In the genomic region with DNA sequence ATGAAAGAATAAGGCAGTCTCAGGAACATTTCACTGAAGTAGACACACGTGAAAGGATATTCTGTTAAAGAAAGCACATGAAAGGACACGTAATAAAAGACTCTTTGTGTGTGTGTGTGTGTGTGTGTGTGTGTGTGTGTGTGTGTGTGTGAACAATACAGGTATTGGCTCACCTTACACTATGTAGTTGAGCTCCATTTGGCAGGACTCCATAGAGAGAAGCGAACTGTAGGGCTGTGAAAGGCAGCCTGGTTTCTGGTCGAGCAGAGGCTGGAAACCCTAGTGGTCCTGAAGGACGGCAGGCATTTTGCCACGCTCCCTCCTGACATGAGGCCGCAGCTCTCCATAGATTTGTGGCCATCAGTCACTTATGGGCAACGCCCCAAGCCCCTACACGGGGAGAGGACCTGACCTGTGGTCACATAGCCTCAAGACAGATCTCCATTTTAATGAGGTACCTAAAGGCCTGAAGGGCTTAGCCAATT, we compare ENCODE assay signal across 23 mouse cellular contexts.
"Had no signal": no experiment of that assay in that cellular context is flagged by ENCODE, and none has a peak within 500 bp of the region (broad histone marks: within the 10 kb centered on the region; RNA-seq: fewer than 3 reads in every experiment).

No protein-coding gene starts in this region.

- H3K4me2 ChIP-seq: heart, embryonic 12.5 days; hindbrain, embryonic 12.5 days; hindbrain, embryonic 14.5 days; intestine, embryonic 15.5 days; kidney, embryonic 15.5 days; limb, embryonic 13.5 days; limb, embryonic 15.5 days; liver, embryonic 12.5 days had no signal

- H3K9ac ChIP-seq: heart, embryonic 12.5 days; hindbrain, embryonic 12.5 days; hindbrain, embryonic 14.5 days; intestine, embryonic 15.5 days; kidney, embryonic 15.5 days; limb, embryonic 13.5 days; limb, embryonic 15.5 days; liver, embryonic 12.5 days; liver, embryonic 14.5 days had no signal

- H3K4me3 ChIP-seq: heart, embryonic 10.5 days; heart, embryonic 12.5 days; hindbrain, embryonic 10.5 days; hindbrain, embryonic 12.5 days; intestine, embryonic 15.5 days; kidney, embryonic 15.5 days; limb, embryonic 13.5 days; limb, embryonic 15.5 days; liver, embryonic 12.5 days had no signal

- H3K36me3 ChIP-seq: heart, embryonic 10.5 days; heart, embryonic 12.5 days; hindbrain, embryonic 10.5 days; hindbrain, embryonic 12.5 days; intestine, embryonic 15.5 days; kidney, embryonic 15.5 days; limb, embryonic 13.5 days; limb, embryonic 15.5 days; liver, embryonic 12.5 days had no signal

- ATAC-seq: hindbrain, embryonic 16.5 days; intestine, embryonic 15.5 days; intestine, postnatal 0 days; liver, embryonic 12.5 days had no signal

- H3K9me3 ChIP-seq: heart, embryonic 10.5 days; heart, embryonic 12.5 days; hindbrain, embryonic 10.5 days; hindbrain, embryonic 12.5 days; intestine, embryonic 15.5 days; kidney, embryonic 15.5 days; limb, embryonic 13.5 days; limb, embryonic 15.5 days; liver, embryonic 12.5 days had no signal

- H3K4me1 ChIP-seq: hindbrain, embryonic 12.5 days; kidney, embryonic 15.5 days had no signal

- H3K27ac ChIP-seq: heart, embryonic 10.5 days; hindbrain, embryonic 10.5 days; hindbrain, embryonic 12.5 days; hindbrain, embryonic 14.5 days; intestine, embryonic 15.5 days; kidney, embryonic 15.5 days; kidney, postnatal 0 days; limb, embryonic 13.5 days; limb, embryonic 15.5 days; liver, embryonic 12.5 days; liver, embryonic 14.5 days had no signal

- H3K27me3 ChIP-seq: heart, embryonic 12.5 days; hindbrain, embryonic 12.5 days; intestine, embryonic 15.5 days; kidney, embryonic 15.5 days; limb, embryonic 13.5 days; limb, embryonic 15.5 days; liver, embryonic 12.5 days had no signal

- DNase-seq: gastrocnemius, postnatal 14 days; heart, postnatal 14 days; heart, postnatal 4 days; kidney, adult 18-20 months; kidney, adult 8-10 months; kidney, postnatal 14 days; kidney, postnatal 36 days; layer of hippocampus, adult 9-11 months; layer of hippocampus, postnatal 36 days had no signal
